8 mouse cellular contexts compared by ENCODE assay signal in the genomic region with DNA sequence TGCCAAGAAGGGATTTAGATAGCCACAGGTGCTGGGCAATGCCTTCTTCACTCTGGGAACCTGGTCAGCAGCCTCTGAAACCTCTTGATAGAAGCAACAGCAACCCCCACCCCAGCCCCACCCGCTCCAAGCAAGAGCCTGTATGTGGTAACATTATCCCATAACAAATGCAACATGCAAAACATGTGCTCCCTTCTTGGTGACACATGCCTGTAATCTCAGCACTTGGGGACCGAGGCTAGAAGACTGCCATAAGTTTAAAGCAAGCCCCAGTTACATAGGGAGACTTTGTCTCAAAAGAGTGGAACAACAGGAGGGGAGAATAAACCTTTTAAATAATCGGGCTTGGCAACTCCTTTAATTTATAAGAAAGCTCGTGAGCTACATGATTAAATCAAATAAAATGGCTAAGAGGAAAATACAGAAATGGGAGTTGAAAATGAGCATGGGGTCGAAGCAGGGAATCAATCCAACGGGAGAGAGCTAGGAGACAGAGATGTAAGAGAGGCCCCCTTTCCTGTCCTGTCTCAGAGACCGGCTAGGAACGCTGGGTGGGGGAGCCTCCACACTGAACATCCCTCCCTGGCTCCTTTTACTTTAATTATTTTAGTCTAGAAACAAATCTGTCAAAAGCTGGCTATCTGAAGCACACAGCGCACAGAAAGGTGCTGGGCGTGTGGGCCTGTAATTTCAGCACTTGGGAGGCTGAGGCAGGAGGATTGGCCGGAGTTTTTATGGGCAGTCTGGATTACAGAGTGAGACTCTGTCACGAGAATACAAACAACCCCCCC. TPM values are rescaled to one million over a fixed set of nuclear protein-coding genes. Genes with fewer than 3 reads are reported as not detected.
DNase-seq lines count a peak whose midpoint lies in the region; ATAC-seq and TF ChIP-seq lines count a peak whose summit lies in the region.

No protein-coding gene starts in this region.

- no peak for TF ChIP-seq CTCF in lung, postnatal 0 days (IDR thresholded peaks at IDR 0.05)

- ATAC-seq in lung, postnatal 0 days, result no peak
- no peak for ATAC-seq in hindbrain, embryonic 11.5 days (ENCODE audit: low FRiP score)
- ATAC-seq in liver, embryonic 15.5 days (ENCODE audit: insufficient read depth), result no peak
- no peak for ATAC-seq in stomach, embryonic 16.5 days (ENCODE audit: insufficient read depth, low FRiP score)

- peaks cover 19% of the 10 kb centered on the region for H3K4me1 ChIP-seq in lung, postnatal 0 days (ENCODE audit: insufficient read depth, low read depth, low read length)
- peaks cover 17% of the 10 kb centered on the region for H3K4me1 ChIP-seq in hindbrain, embryonic 11.5 days (replicated peaks; ENCODE audit: control insufficient read depth, insufficient read depth, low read length)
- peaks cover 63% of the 10 kb centered on the region for H3K4me1 ChIP-seq in liver, embryonic 15.5 days (replicated peaks)
- peaks cover 36% of the 10 kb centered on the region for H3K4me1 ChIP-seq in stomach, embryonic 16.5 days (ENCODE audit: control insufficient read depth, insufficient read depth, low read length)

- H3K4me2 ChIP-seq in lung, postnatal 0 days (replicated peaks; ENCODE audit: low read depth, low read length), result peak overlapping the region; percentile 70
- peak overlapping the region; percentile 94; the same call in 1 of the 2 replicates for H3K4me2 ChIP-seq in hindbrain, embryonic 11.5 days (replicated peaks; ENCODE audit: low read depth, low read length)
- peak overlapping the region; percentile 84 for H3K4me2 ChIP-seq in liver, embryonic 15.5 days
- H3K4me2 ChIP-seq in stomach, embryonic 16.5 days (ENCODE audit: low read depth, low read length), result peak overlapping the region; percentile 76

- H3K4me3 ChIP-seq in lung, postnatal 0 days (ENCODE audit: low read depth, low read length), result peak overlapping the region; percentile 64
- no peak overlapping the region for H3K4me3 ChIP-seq in hindbrain, embryonic 11.5 days (ENCODE audit: low read depth, low read length)
- H3K4me3 ChIP-seq in liver, embryonic 15.5 days (replicated peaks), result peak overlapping the region; percentile 57; the same call in 1 of the 2 replicates
- H3K4me3 ChIP-seq in stomach, embryonic 16.5 days (replicated peaks; ENCODE audit: low read length), result peak overlapping the region; percentile 47

- H3K9ac ChIP-seq in lung, postnatal 0 days (replicated peaks; ENCODE audit: low read depth), result no peak overlapping the region
- no peak overlapping the region for H3K9ac ChIP-seq in hindbrain, embryonic 11.5 days (ENCODE audit: low read depth, low read length)
- H3K9ac ChIP-seq in liver, embryonic 15.5 days, result no peak overlapping the region
- peak overlapping the region; percentile 66; the same call in 1 of the 2 replicates for H3K9ac ChIP-seq in stomach, embryonic 16.5 days (ENCODE audit: low read length)

- no peaks in the 10 kb centered on the region; the same call in 1 of the 2 replicates for H3K27me3 ChIP-seq in lung, postnatal 0 days (replicated peaks; ENCODE audit: insufficient read depth, low read length)
- H3K27me3 ChIP-seq in hindbrain, embryonic 11.5 days (ENCODE audit: control insufficient read depth, insufficient read depth, low read length), result peaks cover 60% of the 10 kb centered on the region
- H3K27me3 ChIP-seq in liver, embryonic 15.5 days, result peaks cover 100% of the 10 kb centered on the region
- peaks cover 14% of the 10 kb centered on the region; the same call in 1 of the 2 replicates for H3K27me3 ChIP-seq in stomach, embryonic 16.5 days (ENCODE audit: control insufficient read depth, insufficient read depth, low read length)

- no peak for TF ChIP-seq EP300 in lung, postnatal 0 days (IDR thresholded peaks at IDR 0.05)

- H3K27ac ChIP-seq in lung, postnatal 0 days (ENCODE audit: low read length), result no peak overlapping the region
- no peak overlapping the region for H3K27ac ChIP-seq in hindbrain, embryonic 11.5 days (ENCODE audit: low read depth, low read length)
- no peak overlapping the region for H3K27ac ChIP-seq in liver, embryonic 15.5 days (replicated peaks)
- no peak overlapping the region for H3K27ac ChIP-seq in stomach, embryonic 16.5 days (ENCODE audit: low read length)

- 45% methylated on average over 12 of the region's 12 CpGs for WGBS in lung, postnatal 0 days
- WGBS in hindbrain, embryonic 11.5 days, result 45% methylated on average over 12 of the region's 12 CpGs
- 26% methylated on average over 12 of the region's 12 CpGs for WGBS in liver, embryonic 15.5 days (ENCODE audit: insufficient replicate concordance)
- 50% methylated on average over 12 of the region's 12 CpGs for WGBS in stomach, embryonic 16.5 days

- DNase-seq in lung, postnatal 0 days (ENCODE audit: low spot score), result no peak
- no peak for DNase-seq in lung, postnatal 36 days
- DNase-seq in hindbrain, embryonic 11.5 days (ENCODE audit: low spot score), result no peak
- no peak for DNase-seq in retina, postnatal 1 day
- DNase-seq in left cerebral cortex, adult 9 months (ENCODE audit: low spot score in 2 of 2), result no peak
- no peak for DNase-seq in frontal cortex, postnatal 36 days (ENCODE audit: low spot score in 2 of 2)

- no peaks in the 10 kb centered on the region for H3K36me3 ChIP-seq in lung, postnatal 0 days (ENCODE audit: insufficient read depth, low read length)
- no peaks in the 10 kb centered on the region for H3K36me3 ChIP-seq in hindbrain, embryonic 11.5 days (ENCODE audit: control insufficient read depth, insufficient read depth, low read length)
- H3K36me3 ChIP-seq in liver, embryonic 15.5 days (replicated peaks), result no peaks in the 10 kb centered on the region
- H3K36me3 ChIP-seq in stomach, embryonic 16.5 days (ENCODE audit: control insufficient read depth, insufficient read depth, low read length), result no peaks in the 10 kb centered on the region

- H3K9me3 ChIP-seq in lung, postnatal 0 days (ENCODE audit: low read length), result no peaks in the 10 kb centered on the region
- no peaks in the 10 kb centered on the region for H3K9me3 ChIP-seq in hindbrain, embryonic 11.5 days (ENCODE audit: control insufficient read depth, low read length)
- H3K9me3 ChIP-seq in liver, embryonic 15.5 days (replicated peaks), result no peaks in the 10 kb centered on the region
- no peaks in the 10 kb centered on the region for H3K9me3 ChIP-seq in stomach, embryonic 16.5 days (replicated peaks; ENCODE audit: control insufficient read depth, low read length)

RNA-seq across cellular contexts. Expression of a gene that starts 17.0 kb away (rescaled TPM):
- not detected in 2 replicates for polyA plus RNA-seq in lung, postnatal 0 days (2015; fragmentation: Nextera tagmentation; extraction: Ambion mirVana)
- not detected in 2 replicates for polyA plus RNA-seq in hindbrain, embryonic 11.5 days (2014; fragmentation: Nextera tagmentation; extraction: Ambion mirVana)
- not detected in 2 replicates for polyA plus RNA-seq in liver, embryonic 15.5 days (2015; fragmentation: Nextera tagmentation; extraction: Ambion mirVana)
- polyA plus RNA-seq in stomach, embryonic 16.5 days (2015; fragmentation: Nextera tagmentation; extraction: Ambion mirVana), result not detected in 2 replicates

RNA-seq across cellular contexts. Expression of a gene that starts 36.2 kb away (rescaled TPM):
- 8.2 and 8.3 TPM in 2 replicates for polyA plus RNA-seq in lung, postnatal 0 days (2015; fragmentation: Nextera tagmentation; extraction: Ambion mirVana)
- 1.4 and 1.5 TPM in 2 replicates for polyA plus RNA-seq in hindbrain, embryonic 11.5 days (2014; fragmentation: Nextera tagmentation; extraction: Ambion mirVana)
- 1.4 and 2.2 TPM in 2 replicates for polyA plus RNA-seq in liver, embryonic 15.5 days (2015; fragmentation: Nextera tagmentation; extraction: Ambion mirVana)
- polyA plus RNA-seq in stomach, embryonic 16.5 days (2015; fragmentation: Nextera tagmentation; extraction: Ambion mirVana), result 4.7 and 5.9 TPM in 2 replicates
